Comparison of ENCODE assay signal across 26 mouse cellular contexts in the genomic region with DNA sequence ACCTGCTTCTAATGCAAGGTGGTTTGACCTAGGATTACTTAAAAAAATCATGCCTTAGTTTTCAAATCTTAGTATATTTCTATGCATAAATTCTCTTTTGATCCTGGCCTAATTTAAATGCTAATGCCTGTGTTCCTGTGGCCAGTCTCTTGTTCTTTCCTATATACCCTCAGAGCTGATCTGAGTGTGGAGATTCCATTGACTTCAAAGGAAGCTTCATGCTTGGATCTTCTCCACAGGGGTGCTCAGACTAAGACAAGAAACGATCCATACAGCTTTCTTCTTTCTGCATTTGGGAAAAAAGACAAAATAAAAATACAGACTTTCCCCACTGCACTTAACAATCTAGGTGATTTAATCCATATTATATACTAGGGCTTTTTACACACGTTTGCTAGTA. TPM values are rescaled to one million over a fixed set of nuclear protein-coding genes. Genes with fewer than 3 reads are reported as not detected.
DNase-seq lines count a peak whose midpoint lies in the region; ATAC-seq and TF ChIP-seq lines count a peak whose summit lies in the region.
"Had no signal": no experiment of that assay in that cellular context is flagged by ENCODE, and none has a peak within 500 bp of the region (broad histone marks: within the 10 kb centered on the region; RNA-seq: fewer than 3 reads in every experiment).

No protein-coding gene starts in this region.

- H3K9me3 ChIP-seq in midbrain, embryonic 11.5 days (ENCODE audit: control insufficient read depth, low read length): no peaks in the 10 kb centered on the region
- no peaks in the 10 kb centered on the region for H3K9me3 ChIP-seq in midbrain, embryonic 10.5 days (replicated peaks)
- H3K9me3 ChIP-seq in midbrain, embryonic 14.5 days (ENCODE audit: control insufficient read depth, low read length): no peaks in the 10 kb centered on the region; the same call in 1 of the 2 replicates
- H3K9me3 ChIP-seq in midbrain, postnatal 0 days (ENCODE audit: low read length): no peaks in the 10 kb centered on the region
- H3K9me3 ChIP-seq: forebrain, embryonic 10.5 days; forebrain, embryonic 15.5 days; heart, embryonic 10.5 days; hindbrain, embryonic 10.5 days; hindbrain, embryonic 13.5 days; intestine, embryonic 15.5 days had no signal

- H3K36me3 ChIP-seq in midbrain, embryonic 11.5 days (ENCODE audit: control insufficient read depth, insufficient read depth, low read length): no peaks in the 10 kb centered on the region
- no peaks in the 10 kb centered on the region for H3K36me3 ChIP-seq in midbrain, embryonic 10.5 days
- H3K36me3 ChIP-seq in midbrain, embryonic 14.5 days (ENCODE audit: control insufficient read depth, insufficient read depth, low read length): no peaks in the 10 kb centered on the region
- no peaks in the 10 kb centered on the region for H3K36me3 ChIP-seq in midbrain, postnatal 0 days (ENCODE audit: insufficient read depth, low read length)
- H3K36me3 ChIP-seq: forebrain, embryonic 10.5 days; forebrain, embryonic 15.5 days; G1E; heart, embryonic 10.5 days; heart, embryonic 13.5 days; hindbrain, embryonic 10.5 days; hindbrain, embryonic 13.5 days; intestine, embryonic 15.5 days had no signal

- no peaks in the 10 kb centered on the region for H3K4me1 ChIP-seq in midbrain, embryonic 11.5 days (ENCODE audit: control insufficient read depth, insufficient read depth, low read length)
- H3K4me1 ChIP-seq in midbrain, embryonic 10.5 days: peaks cover 6% of the 10 kb centered on the region
- H3K4me1 ChIP-seq in midbrain, embryonic 14.5 days (ENCODE audit: control insufficient read depth, insufficient read depth, low read length): 0 out of 2 replicates have a peak, but pooled peaks cover 5% of the 10 kb centered on the region
- no peaks in the 10 kb centered on the region for H3K4me1 ChIP-seq in midbrain, postnatal 0 days (ENCODE audit: insufficient read depth, low read length)
- H3K4me1 ChIP-seq: forebrain, embryonic 15.5 days; heart, embryonic 10.5 days; heart, embryonic 13.5 days; hindbrain, embryonic 10.5 days; hindbrain, embryonic 13.5 days; intestine, embryonic 15.5 days had no signal

- DNase-seq in midbrain, embryonic 11.5 days (ENCODE audit: low spot score, missing footprints): no peak
- no peak for DNase-seq in midbrain, embryonic 10.5 days (ENCODE audit: low spot score)
- DNase-seq in midbrain, embryonic 14.5 days: peak; percentile 67
- DNase-seq in midbrain, postnatal 0 days (ENCODE audit: low spot score): no peak
- DNase-seq in cerebellum, postnatal 25 days: no peak
- DNase-seq in gastrocnemius, adult 8-10 months (ENCODE audit: low spot score in 2 of 2): no peak
- DNase-seq: adrenal gland, postnatal 10 days; B cell, adult 2 months; cerebellum, adult 11-12 months; cerebellum, adult 8-10 months; cerebellum, postnatal 10 days; gastrocnemius, postnatal 10 days; gastrocnemius, postnatal 36 days; heart, adult 2 months; heart, postnatal 36 days had no signal

- no peak overlapping the region for H3K27ac ChIP-seq in midbrain, embryonic 11.5 days (ENCODE audit: low read depth, low read length)
- H3K27ac ChIP-seq in midbrain, embryonic 10.5 days (replicated peaks): no peak overlapping the region
- H3K27ac ChIP-seq in midbrain, embryonic 14.5 days (replicated peaks; ENCODE audit: low read depth, low read length): no peak overlapping the region
- H3K27ac ChIP-seq in midbrain, postnatal 0 days (ENCODE audit: low read depth, low read length): no peak overlapping the region
- H3K27ac ChIP-seq: forebrain, embryonic 10.5 days; forebrain, embryonic 15.5 days; heart, adult 2 months; heart, embryonic 10.5 days; heart, embryonic 13.5 days; hindbrain, embryonic 10.5 days; hindbrain, embryonic 13.5 days; intestine, embryonic 15.5 days had no signal

- H3K4me3 ChIP-seq in midbrain, embryonic 11.5 days (ENCODE audit: low read depth, low read length): no peak overlapping the region
- no peak overlapping the region for H3K4me3 ChIP-seq in midbrain, embryonic 10.5 days
- no peak overlapping the region for H3K4me3 ChIP-seq in midbrain, embryonic 14.5 days (replicated peaks; ENCODE audit: low read depth, low read length)
- H3K4me3 ChIP-seq in midbrain, postnatal 0 days (ENCODE audit: low read depth, low read length): no peak overlapping the region
- H3K4me3 ChIP-seq: forebrain, embryonic 10.5 days; forebrain, embryonic 15.5 days; heart, adult 2 months; heart, embryonic 10.5 days; heart, embryonic 13.5 days; hindbrain, embryonic 10.5 days; hindbrain, embryonic 13.5 days; intestine, embryonic 15.5 days had no signal

- 14% methylated on average over 2 of the region's 2 CpGs for WGBS in midbrain, embryonic 11.5 days
- 16% methylated on average over 2 of the region's 2 CpGs for WGBS in midbrain, embryonic 10.5 days
- 6% methylated on average over 2 of the region's 2 CpGs for WGBS in midbrain, embryonic 14.5 days
- 7% methylated on average over 2 of the region's 2 CpGs for WGBS in midbrain, postnatal 0 days

- no peak overlapping the region for H3K9ac ChIP-seq in midbrain, embryonic 11.5 days (ENCODE audit: low read length)
- H3K9ac ChIP-seq in midbrain, embryonic 14.5 days (replicated peaks; ENCODE audit: low read length): no peak overlapping the region
- H3K9ac ChIP-seq in midbrain, postnatal 0 days (replicated peaks; ENCODE audit: low read length, poor library complexity, severe bottlenecking): no peak overlapping the region
- H3K9ac ChIP-seq: forebrain, embryonic 15.5 days; heart, embryonic 13.5 days; hindbrain, embryonic 13.5 days; intestine, embryonic 15.5 days had no signal

- peak; percentile 72; the same call in 1 of the 2 replicates for ATAC-seq in midbrain, embryonic 11.5 days (ENCODE audit: low FRiP score)
- ATAC-seq in midbrain, embryonic 14.5 days (ENCODE audit: low FRiP score, low TSS enrichment): peak; percentile 57; the same call in 1 of the 2 replicates
- ATAC-seq in midbrain, postnatal 0 days (ENCODE audit: low FRiP score): peak; percentile 72; the same call in 1 of the 2 replicates
- ATAC-seq: forebrain, embryonic 15.5 days; hindbrain, embryonic 16.5 days; intestine, embryonic 15.5 days; Patski had no signal

- no peaks in the 10 kb centered on the region for H3K27me3 ChIP-seq in midbrain, embryonic 11.5 days (ENCODE audit: control insufficient read depth, insufficient read depth, low read length)
- H3K27me3 ChIP-seq in midbrain, embryonic 10.5 days (ENCODE audit: low read depth, poor library complexity, severe bottlenecking): no peaks in the 10 kb centered on the region
- no peaks in the 10 kb centered on the region for H3K27me3 ChIP-seq in midbrain, embryonic 14.5 days (ENCODE audit: control insufficient read depth, insufficient read depth, low read length)
- no peaks in the 10 kb centered on the region for H3K27me3 ChIP-seq in midbrain, postnatal 0 days (ENCODE audit: insufficient read depth, low read length)
- H3K27me3 ChIP-seq: CH12.LX; forebrain, embryonic 15.5 days; heart, embryonic 13.5 days; hindbrain, embryonic 13.5 days; intestine, embryonic 15.5 days had no signal

- no peak overlapping the region for H3K4me2 ChIP-seq in midbrain, embryonic 11.5 days
- H3K4me2 ChIP-seq in midbrain, embryonic 14.5 days (ENCODE audit: low read length): no peak overlapping the region
- H3K4me2 ChIP-seq in midbrain, postnatal 0 days (ENCODE audit: low read depth, low read length, poor library complexity, severe bottlenecking): no peak overlapping the region
- H3K4me2 ChIP-seq: forebrain, embryonic 15.5 days; heart, embryonic 13.5 days; hindbrain, embryonic 13.5 days; intestine, embryonic 15.5 days had no signal

- TF ChIP-seq CTCF in midbrain, postnatal 0 days (IDR thresholded peaks at IDR 0.05): no peak

RNA-seq across cellular contexts. Expression of a gene that starts 12.2 kb away (rescaled TPM):
- 21.1 and 21.2 TPM in 2 replicates for polyA plus RNA-seq in midbrain, embryonic 11.5 days (2014; fragmentation: Nextera tagmentation; extraction: Ambion mirVana)
- 18.9 and 23.9 TPM in 2 replicates for polyA plus RNA-seq in midbrain, embryonic 10.5 days (2016; fragmentation: Nextera tagmentation; extraction: Ambion mirVana)
- 47.2 and 51.8 TPM in 2 replicates for polyA plus RNA-seq in midbrain, embryonic 14.5 days (2014; fragmentation: Nextera tagmentation; extraction: Ambion mirVana)
- total RNA-seq in midbrain, postnatal 0 days (2014; rRNA removed): 104 and 125 TPM in 2 replicates
- 38.8 and 46.6 TPM in 2 replicates for polyA plus RNA-seq in midbrain, postnatal 0 days (2015; fragmentation: Nextera tagmentation; extraction: Ambion mirVana)
- total RNA-seq in gastrocnemius, adult 8-10 months (2022): 10 to 100 TPM; 19.6 to 32.4 (median 23.9) TPM
- total RNA-seq: CH12.LX had no signal
- polyA plus RNA-seq: G1E had no signal
